In the genomic region with DNA sequence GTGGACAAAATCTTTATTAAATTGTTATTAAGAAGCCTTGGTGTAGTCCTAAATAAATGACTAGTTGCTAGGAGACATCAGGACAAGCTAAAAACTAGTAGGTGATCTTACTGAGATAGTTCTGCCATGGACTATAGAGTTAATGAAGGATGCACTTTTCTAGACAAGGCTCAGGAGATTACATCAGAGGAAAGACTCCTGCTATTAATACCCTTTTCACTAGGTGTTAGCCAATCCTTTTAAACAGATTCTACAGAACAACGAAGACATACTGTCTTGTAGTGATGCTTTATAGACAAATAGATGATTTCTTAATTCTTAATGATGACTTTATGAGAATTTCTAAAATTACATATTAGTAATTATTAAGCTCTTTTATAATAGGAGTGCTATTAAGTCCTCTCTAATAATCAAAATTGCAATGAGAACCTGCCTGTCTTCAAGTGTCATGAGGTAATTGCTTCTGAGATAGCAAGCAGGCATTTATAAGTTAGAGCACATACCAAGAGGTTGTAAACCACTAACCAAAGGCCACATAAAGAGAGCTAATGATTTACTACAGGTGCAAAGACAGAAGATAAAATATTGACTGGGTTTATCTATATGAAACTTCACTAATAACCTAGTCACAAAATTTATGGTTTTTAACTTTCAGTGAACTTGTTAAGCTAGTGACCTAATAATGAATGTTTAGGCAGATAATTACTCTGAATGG, we compare ENCODE assay signal across 16 mouse cellular contexts.
"Had no signal": no experiment of that assay in that cellular context is flagged by ENCODE, and none has a peak within 500 bp of the region (broad histone marks: within the 10 kb centered on the region; RNA-seq: fewer than 3 reads in every experiment).

No protein-coding gene starts in this region.

- H3K4me2 ChIP-seq: neural tube, embryonic 13.5 days; neural tube, embryonic 15.5 days; stomach, embryonic 15.5 days had no signal

- H3K27me3 ChIP-seq: neural tube, embryonic 13.5 days; neural tube, embryonic 15.5 days; stomach, embryonic 15.5 days had no signal

- H3K36me3 ChIP-seq: neural tube, embryonic 13.5 days; neural tube, embryonic 15.5 days; stomach, embryonic 15.5 days had no signal

- H3K9ac ChIP-seq: neural tube, embryonic 13.5 days; neural tube, embryonic 15.5 days; stomach, embryonic 15.5 days had no signal

- H3K4me1 ChIP-seq: neural tube, embryonic 13.5 days; neural tube, embryonic 15.5 days; stomach, embryonic 15.5 days had no signal

- H3K27ac ChIP-seq: neural tube, embryonic 13.5 days; neural tube, embryonic 15.5 days; stomach, embryonic 15.5 days; stomach, postnatal 0 days had no signal

- DNase-seq: retina, postnatal 1 day; right cerebral cortex, adult 18-20 months; right cerebral cortex, postnatal 14 days; right cerebral cortex, postnatal 25 days; right cerebral cortex, postnatal 4 days; spleen, adult 18-20 months; thymus, adult 18-20 months; thymus, adult 2 months; thymus, postnatal 14 days; thymus, postnatal 25 days; thymus, postnatal 36 days; thymus, postnatal 4 days had no signal

- H3K9me3 ChIP-seq: neural tube, embryonic 13.5 days; neural tube, embryonic 15.5 days; stomach, embryonic 15.5 days had no signal

- H3K4me3 ChIP-seq: neural tube, embryonic 13.5 days; neural tube, embryonic 15.5 days; stomach, embryonic 15.5 days had no signal
